Mouse (Mus musculus) kidney, adult 10 weeks (tissue): ENCODE data around the gene Gimd1. TPM values are rescaled to one million over a fixed set of nuclear protein-coding genes. Genes with fewer than 3 reads are reported as not detected.

Experiments used
- polyA plus RNA-seq: library from polyadenylated mRNA; stranded (reverse); fragments of 350-450 nt; fragmentation: Illumina TruSeq; extraction: RNeasy Lipid Tissue Mini Kit (QIAGEN cat#74804); gene quantifications from one replicate; pipeline ENCODE4 v1.2.3, GENCODE M21; 2014; ENCODE audit warnings: low read depth, low replicate concordance

Gene Gimd1
- polyA plus RNA-seq = 1.4 TPM

DNA sequence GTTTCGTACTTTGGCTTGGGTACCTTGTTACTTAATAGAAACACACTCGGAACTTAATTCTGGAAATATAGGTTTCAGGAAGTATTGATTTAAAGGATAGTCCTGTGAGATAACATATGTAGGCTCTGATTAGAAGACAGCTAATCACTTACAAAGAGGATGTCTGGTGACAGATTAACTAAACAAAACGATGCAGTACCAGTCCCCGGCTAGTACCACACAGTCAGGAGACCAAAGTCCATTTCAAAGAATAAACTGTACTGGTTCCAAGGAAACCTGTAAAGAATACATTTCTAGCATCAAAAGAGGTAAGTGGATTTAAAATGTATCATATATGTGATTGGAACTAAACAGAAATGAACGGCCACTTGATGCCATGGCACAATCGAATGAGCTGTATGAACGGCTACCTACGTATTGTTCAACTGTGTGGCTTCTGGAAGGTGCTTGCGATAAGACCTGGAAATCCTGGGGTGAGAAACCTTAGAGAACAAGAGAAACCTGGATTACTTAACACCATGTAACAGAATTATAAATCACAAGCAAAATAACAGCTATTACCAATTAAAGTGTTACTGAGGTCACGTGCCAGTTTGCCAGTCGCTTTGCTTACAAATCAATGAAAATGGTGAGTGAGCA lies at the start of gene Gimd1:
Gene Gimd1, plus strand, starts transcription at position 220 of the 639 bp plus-strand sequence.

DNA sequence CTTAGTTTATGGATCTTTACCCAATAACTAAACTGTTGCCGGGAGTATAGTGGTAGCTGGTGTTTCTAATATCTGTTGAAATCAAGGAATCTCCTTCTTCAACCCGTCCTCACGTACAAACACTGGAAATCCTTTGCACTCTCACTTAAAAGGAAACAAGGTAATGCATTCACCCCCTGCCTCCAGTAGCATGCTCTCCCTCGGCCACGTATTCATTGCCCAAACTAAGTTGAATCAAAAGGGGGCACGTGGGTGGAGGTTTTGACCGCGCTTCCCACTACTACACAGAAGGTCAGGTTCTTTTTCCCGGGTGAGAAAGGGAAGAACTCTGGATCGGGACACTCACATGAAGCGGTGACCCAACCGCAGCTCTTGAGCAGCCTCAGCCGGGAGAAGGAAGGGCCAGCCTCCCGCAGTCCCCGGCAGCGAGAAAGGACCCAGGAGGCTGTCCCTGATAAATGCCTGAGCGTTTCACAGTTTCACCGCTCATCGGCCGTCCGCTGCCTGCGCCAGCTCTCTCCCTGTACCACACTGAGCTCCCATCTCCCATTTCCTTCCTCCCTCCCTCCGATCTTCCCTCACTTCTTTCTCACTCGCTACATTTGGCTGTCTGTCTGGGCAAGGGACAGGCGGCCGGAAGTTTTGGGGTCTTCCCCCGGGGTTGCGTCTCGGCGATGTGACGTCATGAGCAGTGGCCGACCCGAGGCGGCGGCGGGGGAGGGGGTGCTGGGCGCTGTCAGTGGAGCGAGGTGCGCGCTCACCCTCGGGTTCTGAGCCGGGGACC lies 54.0 kb downstream of the Gimd1 start, which contains the start of gene Tbck:
Gene Tbck, plus strand, starts transcription at position 698 of the 784 bp plus-strand sequence.

DNA sequence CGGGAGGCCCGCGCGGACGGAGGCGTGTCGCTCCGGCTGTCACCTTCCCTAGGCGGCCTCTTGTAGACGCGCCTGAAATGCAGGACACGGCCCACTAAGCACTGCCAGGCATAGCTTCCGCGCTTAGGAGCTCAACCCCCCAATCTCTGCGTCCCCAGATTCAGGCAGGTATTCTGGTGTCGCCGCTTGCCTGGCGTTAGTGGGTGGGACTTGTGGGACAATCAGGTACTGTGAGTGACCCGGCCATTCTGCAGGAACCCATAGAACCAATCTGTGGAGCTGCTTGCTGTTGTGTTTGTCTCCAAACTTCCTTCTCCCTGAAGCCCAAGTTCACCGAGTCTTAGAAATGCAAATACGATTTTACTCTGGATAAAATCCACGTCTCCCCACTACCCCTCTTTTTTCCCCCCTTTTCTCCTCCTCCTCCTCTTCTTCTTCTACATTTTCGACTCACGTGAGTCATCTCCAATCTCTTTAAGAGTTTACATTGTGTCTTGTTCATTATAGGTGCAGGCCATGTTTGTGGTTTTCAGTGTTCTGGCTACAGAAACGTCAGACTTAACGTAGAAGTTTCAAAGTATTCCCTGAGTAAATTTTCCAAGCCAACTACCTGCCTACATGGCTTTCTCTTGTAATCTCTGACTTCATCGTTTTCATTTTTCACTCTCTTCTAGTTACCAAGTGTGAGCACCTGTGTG lies 54.8 kb downstream of the Gimd1 start, which contains the start of gene Aimp1:
Gene Aimp1, minus strand, starts transcription at position 140 of the 698 bp plus-strand sequence.

Other genes starting within 250 kb of the Gimd1 start
- 24.1 TPM for gene Tbck, start 54.3 kb downstream of the Gimd1 start, polyA plus RNA-seq
- 77.8 TPM for gene Aimp1, start 54.5 kb downstream of the Gimd1 start, polyA plus RNA-seq